Mouse (Mus musculus) heart, postnatal 0 days (tissue): ENCODE data around the gene Trpv1.

Experiments used
- CTCF ChIP-seq: IDR thresholded peaks from 2 replicates; pipeline ENCODE4 v1.5.1; 2016; ENCODE audit warnings: antibody characterized with exemption, control low read depth, low read depth
- EP300 ChIP-seq: IDR thresholded peaks from 2 replicates; pipeline ENCODE4 v1.6.1; 2016; ENCODE audit warnings: antibody characterized with exemption, low read depth

DNA sequence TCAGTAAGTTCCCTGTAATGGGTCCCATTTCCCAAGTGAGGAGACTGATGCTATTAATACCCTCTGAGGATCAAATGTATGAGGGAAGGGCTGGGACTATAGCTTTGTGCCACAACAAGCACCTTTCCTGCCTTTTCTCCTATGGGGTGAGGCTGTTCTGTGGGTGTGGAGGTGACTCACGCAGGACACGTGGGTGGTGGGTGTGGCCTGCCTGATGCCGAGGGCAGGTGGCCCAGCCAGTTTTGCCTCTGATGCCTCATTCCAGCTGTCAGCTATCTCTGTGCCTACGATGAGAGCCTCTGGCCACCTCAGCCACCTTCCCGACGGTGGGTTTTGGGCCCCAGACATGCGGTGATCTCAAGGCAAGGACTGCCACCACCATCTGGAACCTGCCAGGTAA, 33.2 kb downstream of the Trpv1 start, which contains the start of gene Trpv3:
- no peak for TF ChIP-seq CTCF
- no peak for TF ChIP-seq EP300
